Comparison of ENCODE assay signal across 15 mouse cellular contexts in genomic region chr19:16177139-16177727, GRCm38 (mm10). TPM values are rescaled to one million over a fixed set of nuclear protein-coding genes. Genes with fewer than 3 reads are reported as not detected.
A peak's percentile ranks its signal among the peaks of the same experiment; 100 is the strongest.
DNase-seq lines count a peak whose midpoint lies in the region; ATAC-seq and TF ChIP-seq lines count a peak whose summit lies in the region.
"Had no signal": no experiment of that assay in that cellular context is flagged by ENCODE, and none has a peak within 500 bp of the region (broad histone marks: within the 10 kb centered on the region; RNA-seq: fewer than 3 reads in every experiment).

No protein-coding gene starts in this region.

- H3K36me3 ChIP-seq in embryonic facial prominence, embryonic 11.5 days (replicated peaks; ENCODE audit: control insufficient read depth, insufficient read depth, low read depth, low read length): no peaks in the 10 kb centered on the region
- H3K36me3 ChIP-seq in embryonic facial prominence, embryonic 10.5 days (replicated peaks): no peaks in the 10 kb centered on the region
- H3K36me3 ChIP-seq in heart, embryonic 16.5 days (ENCODE audit: control insufficient read depth, insufficient read depth): no peaks in the 10 kb centered on the region
- H3K36me3 ChIP-seq: liver, embryonic 12.5 days; neural tube, embryonic 13.5 days had no signal

- DNase-seq in embryonic facial prominence, embryonic 11.5 days (ENCODE audit: low spot score): peak; percentile 25
- no peak for DNase-seq in embryonic facial prominence, embryonic 10.5 days (ENCODE audit: low spot score)
- DNase-seq in heart, postnatal 25 days (ENCODE audit: low spot score): no peak
- DNase-seq in lung, adult 2 months: peak; percentile 7
- DNase-seq in lung, postnatal 4 days: no peak
- DNase-seq in forelimb bud, embryonic 11.5 days (ENCODE audit: low read depth, low spot score): peak; percentile 26
- no peak for DNase-seq in layer of hippocampus, adult 8-10 months (ENCODE audit: low spot score in 2 of 2)
- DNase-seq: adrenal gland, postnatal 10 days; right cerebral cortex, adult 18-20 months; thymus, postnatal 14 days had no signal

- intact Hi-C loops in heart, postnatal 25 days (cut with DNase I): no loop called here

- H3K4me1 ChIP-seq in embryonic facial prominence, embryonic 11.5 days (ENCODE audit: control insufficient read depth, insufficient read depth, low read length): no peaks in the 10 kb centered on the region; the same call in 1 of the 2 replicates
- H3K4me1 ChIP-seq in embryonic facial prominence, embryonic 10.5 days: peaks cover 51% of the 10 kb centered on the region
- H3K4me1 ChIP-seq in heart, embryonic 16.5 days (ENCODE audit: control insufficient read depth, insufficient read depth, low read length): peaks cover 54% of the 10 kb centered on the region
- H3K4me1 ChIP-seq in lung, adult 2 months (ENCODE audit: control insufficient read depth, insufficient read depth, low read length): peaks cover 30% of the 10 kb centered on the region

- ATAC-seq in embryonic facial prominence, embryonic 11.5 days (replicated peaks; ENCODE audit: insufficient number of reproducible peaks, low FRiP score, low TSS enrichment, low read depth): 0 out of 2 replicates have a peak, but pooled peaks have one; percentile 29
- ATAC-seq in heart, embryonic 16.5 days (replicated peaks; ENCODE audit: extremely low read depth, insufficient read depth, low FRiP score): no peak; the same call in 1 of the 2 replicates
- ATAC-seq: forebrain, embryonic 13.5 days; liver, embryonic 12.5 days had no signal

- no peaks in the 10 kb centered on the region for H3K9me3 ChIP-seq in embryonic facial prominence, embryonic 11.5 days (replicated peaks; ENCODE audit: control insufficient read depth, low read length)
- H3K9me3 ChIP-seq in embryonic facial prominence, embryonic 10.5 days: no peaks in the 10 kb centered on the region
- H3K9me3 ChIP-seq in heart, embryonic 16.5 days (replicated peaks; ENCODE audit: control insufficient read depth, low read length): no peaks in the 10 kb centered on the region
- H3K9me3 ChIP-seq: forebrain, embryonic 13.5 days; liver, embryonic 12.5 days; neural tube, embryonic 13.5 days had no signal

- 89% methylated on average over 8 of the region's 8 CpGs for WGBS in embryonic facial prominence, embryonic 11.5 days
- 86% methylated on average over 8 of the region's 8 CpGs for WGBS in embryonic facial prominence, embryonic 10.5 days
- WGBS in heart, embryonic 16.5 days: 86% methylated on average over 8 of the region's 8 CpGs
- WGBS in lung, adult 2 months: 78% methylated on average over 8 of the region's 8 CpGs

- TF ChIP-seq POLR2A in lung, adult 2 months (IDR thresholded peaks at IDR 0.05; ENCODE audit: borderline replicate concordance, extremely low read depth, low read depth, low read length): no peak

- H3K27ac ChIP-seq in embryonic facial prominence, embryonic 11.5 days (replicated peaks; ENCODE audit: low read depth, low read length): no peak overlapping the region
- no peak overlapping the region; the same call in 1 of the 2 replicates for H3K27ac ChIP-seq in embryonic facial prominence, embryonic 10.5 days (replicated peaks)
- H3K27ac ChIP-seq in heart, embryonic 16.5 days (ENCODE audit: low read length): peak overlapping the region; percentile 36; the same call in 1 of the 2 replicates
- H3K27ac ChIP-seq: forebrain, embryonic 13.5 days; left cerebral cortex, adult 2 months; liver, embryonic 12.5 days had no signal

- H3K4me2 ChIP-seq in embryonic facial prominence, embryonic 11.5 days (ENCODE audit: low read depth, low read length): no peak overlapping the region
- no peak overlapping the region for H3K4me2 ChIP-seq in heart, embryonic 16.5 days (ENCODE audit: low read depth, low read length)
- H3K4me2 ChIP-seq: forebrain, embryonic 13.5 days; liver, embryonic 12.5 days; neural tube, embryonic 13.5 days had no signal

- H3K9ac ChIP-seq in embryonic facial prominence, embryonic 11.5 days (replicated peaks; ENCODE audit: low read length): no peak overlapping the region
- no peak overlapping the region for H3K9ac ChIP-seq in heart, embryonic 16.5 days (ENCODE audit: low read length)
- H3K9ac ChIP-seq: forebrain, embryonic 13.5 days; liver, embryonic 12.5 days; neural tube, embryonic 13.5 days had no signal

- no peak for TF ChIP-seq CTCF in lung, adult 2 months (IDR thresholded peaks at IDR 0.05; ENCODE audit: insufficient read depth, low read length)

- no peak overlapping the region for H3K4me3 ChIP-seq in embryonic facial prominence, embryonic 11.5 days (ENCODE audit: low read depth, low read length)
- no peak overlapping the region for H3K4me3 ChIP-seq in embryonic facial prominence, embryonic 10.5 days
- H3K4me3 ChIP-seq in heart, embryonic 16.5 days (ENCODE audit: low read length): no peak overlapping the region
- no peak overlapping the region for H3K4me3 ChIP-seq in lung, adult 2 months (replicated peaks; ENCODE audit: extremely low read depth, low read depth, low read length)
- H3K4me3 ChIP-seq: forebrain, embryonic 13.5 days; left cerebral cortex, adult 2 months; liver, embryonic 12.5 days; neural tube, embryonic 13.5 days had no signal

- H3K27me3 ChIP-seq in embryonic facial prominence, embryonic 11.5 days (ENCODE audit: control insufficient read depth, insufficient read depth, low read length): no peaks in the 10 kb centered on the region
- no peaks in the 10 kb centered on the region for H3K27me3 ChIP-seq in embryonic facial prominence, embryonic 10.5 days (replicated peaks; ENCODE audit: low read depth, poor library complexity, severe bottlenecking)
- H3K27me3 ChIP-seq in heart, embryonic 16.5 days (ENCODE audit: control insufficient read depth, insufficient read depth, low read length): no peaks in the 10 kb centered on the region
- H3K27me3 ChIP-seq: forebrain, embryonic 13.5 days; liver, embryonic 12.5 days; neural tube, embryonic 13.5 days had no signal

RNA-seq across cellular contexts. Expression of gene Gnaq, which starts 44.6 kb away (rescaled TPM):
- polyA plus RNA-seq in embryonic facial prominence, embryonic 11.5 days (2014; fragmentation: Nextera tagmentation; extraction: Ambion mirVana): 15.2 and 16.2 TPM in 2 replicates
- 20.2 and 21.4 TPM in 2 replicates for polyA plus RNA-seq in embryonic facial prominence, embryonic 10.5 days (2016; fragmentation: Nextera tagmentation; extraction: Ambion mirVana)
- 17.9 and 20.5 TPM in 2 replicates for polyA plus RNA-seq in heart, embryonic 16.5 days (2015; fragmentation: Nextera tagmentation; extraction: Ambion mirVana)
- 10 to 100 TPM; 24.9 to 25.8 TPM for total RNA-seq in heart, postnatal 25 days (2021)
- 23.0 and 34.0 TPM in 2 replicates for polyA plus RNA-seq in lung, adult 2 months (2012; rRNA removed)
- 100 to 1,000 TPM; 169 to 195 (median 180) TPM for total RNA-seq in layer of hippocampus, adult 8-10 months (2022)

Comparison
In these comparisons a context has a peak if more than half of its experiments do, and no peak if none do; other contexts are left out.
1. DNase-seq: peak in embryonic facial prominence, embryonic 11.5 days (single experiment), lung, adult 2 months (single experiment) and forelimb bud, embryonic 11.5 days (single experiment); none in embryonic facial prominence, embryonic 10.5 days (single experiment), heart, postnatal 25 days (single experiment), lung, postnatal 4 days (0 of 2) and layer of hippocampus, adult 8-10 months (0 of 2).